Mouse (Mus musculus) embryonic facial prominence, embryonic 14.5 days (tissue): ENCODE measurements at regions not wholly inside any gene's neighbourhood (a gene's known extent, or its start where the extent isn't known, plus 50 kb on each side); places are given as distances from the start of the nearest gene placed in this dataset.

Source experiments
- ATAC-seq: fragments of 200-750 bp; cut with Nextera tagmentation; 2 replicates; pipeline ENCODE4 v1.8.0; 2017; ENCODE audit warnings: low read depth, moderate number of reproducible peaks, moderate TSS enrichment
- DNase-seq: peaks from one replicate; pipeline ENCODE4 v3.0.0-alpha.2; 2015; ENCODE audit warnings: low spot score
- H3K27ac ChIP-seq: fragments of 300-500 bp; sonication (generic); replicated peaks from 2 replicates; pipeline ENCODE4 v1.5.1; 2014; ENCODE audit warnings: low read depth, mild to moderate bottlenecking, low read length, moderate library complexity
- H3K27me3 ChIP-seq: fragments of 300-500 bp; sonication (generic); replicated peaks from 2 replicates; pipeline ENCODE4 v1.6.1; 2014; ENCODE audit warnings: low read length; ENCODE audit not compliant: control insufficient read depth, insufficient read depth
- H3K36me3 ChIP-seq: fragments of 300-500 bp; sonication (generic); 2 replicates; pipeline ENCODE4 v1.6.1; 2014; ENCODE audit warnings: low read length, mixed read lengths; ENCODE audit not compliant: control insufficient read depth, insufficient read depth
- H3K4me1 ChIP-seq: fragments of 300-500 bp; sonication (generic); 2 replicates; pipeline ENCODE4 v1.6.1; 2014; ENCODE audit warnings: antibody characterized with exemption, low read length; ENCODE audit not compliant: control insufficient read depth, insufficient read depth
- H3K4me2 ChIP-seq: fragments of 300-500 bp; sonication (generic); 2 replicates; pipeline ENCODE4 v1.6.1; 2014; ENCODE audit warnings: low read depth, mild to moderate bottlenecking, low read length, moderate library complexity, mixed read lengths
- H3K4me3 ChIP-seq: fragments of 300-500 bp; sonication (generic); 2 replicates; pipeline ENCODE4 v1.5.1; 2014; ENCODE audit warnings: low read depth, mild to moderate bottlenecking, low read length
- H3K9ac ChIP-seq: fragments of 300-500 bp; sonication (generic); 2 replicates; pipeline ENCODE4 v1.6.1; 2014; ENCODE audit warnings: low read depth, mild to moderate bottlenecking, low read length, moderate library complexity, mixed read lengths
- H3K9me3 ChIP-seq: fragments of 300-500 bp; sonication (generic); 2 replicates; pipeline ENCODE4 v1.6.1; 2016; ENCODE audit warnings: low read length; ENCODE audit not compliant: control insufficient read depth
- WGBS: fragments of 180-500 bp; shearing (Covaris S2); extraction: QIAGEN DNeasy Blood & Tissue Kit; methylation state at CpG from one replicate; pipeline ENCODE4 v1.1.7; 2014; 5-methylcytosine and 5-hydroxymethylcytosine counted together

DNA sequence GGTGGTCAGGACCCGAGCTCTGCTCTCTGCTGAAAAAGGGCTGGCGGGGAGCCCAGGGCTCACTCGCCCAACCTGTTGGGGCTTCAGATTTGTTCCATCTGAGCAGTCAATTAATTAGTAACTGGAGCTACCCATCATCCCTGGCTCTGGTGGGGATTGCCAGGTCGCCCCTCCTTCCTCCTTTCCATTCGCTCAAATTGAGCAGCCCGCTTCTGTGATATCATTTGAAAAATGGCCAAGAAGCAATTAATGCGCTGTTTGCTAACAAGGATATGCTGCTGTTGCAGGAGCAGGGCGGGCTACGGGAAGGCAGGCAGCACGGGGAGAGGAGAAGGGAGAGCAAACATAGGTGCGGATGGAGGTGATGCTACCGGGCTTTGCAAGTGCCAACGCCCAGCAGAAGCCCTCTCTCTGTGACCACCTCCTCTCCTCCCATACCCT is 76.3 kb upstream of the Pitx1 start:
- no peaks in the 10 kb centered on the region for H3K36me3 ChIP-seq
- ATAC-seq, result peak; percentile 77
- 60% methylated on average over 13 of the region's 13 CpGs for WGBS
- H3K4me1 ChIP-seq, result peaks cover 3% of the 10 kb centered on the region; the same call in 1 of the 2 replicates
- no peak overlapping the region for H3K4me2 ChIP-seq
- H3K4me3 ChIP-seq, result no peak overlapping the region
- no peak overlapping the region for H3K27ac ChIP-seq
- no peaks in the 10 kb centered on the region for H3K9me3 ChIP-seq
- H3K9ac ChIP-seq, result no peak overlapping the region
- peak; percentile 77 for DNase-seq
- H3K27me3 ChIP-seq, result no peaks in the 10 kb centered on the region

DNA sequence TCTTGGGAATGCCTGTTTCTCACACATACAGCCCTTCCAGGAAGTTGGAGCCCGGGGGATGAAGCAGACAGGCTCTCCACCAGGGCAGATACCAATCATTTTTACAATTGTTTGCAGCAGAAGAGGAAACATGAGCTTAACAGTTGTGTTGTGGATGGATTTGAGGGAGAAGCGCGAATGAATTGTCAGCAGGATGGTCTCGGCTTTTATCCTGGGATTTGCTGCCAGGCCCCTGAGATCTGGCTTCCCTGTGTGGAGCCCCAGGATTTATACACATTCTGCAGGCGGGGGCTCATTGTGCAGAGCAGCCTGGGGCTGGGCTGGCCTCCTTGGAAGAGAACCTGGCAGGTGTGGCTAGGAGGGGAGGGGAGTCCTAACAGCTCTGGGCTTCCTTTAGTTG is 73.9 kb upstream of the Pitx1 start:
- peaks cover 3% of the 10 kb centered on the region; the same call in 1 of the 2 replicates for H3K4me1 ChIP-seq
- DNase-seq (peak; percentile 80), ATAC-seq (peak; percentile 82)
- H3K36me3 ChIP-seq, result no peaks in the 10 kb centered on the region
- H3K9ac ChIP-seq, result no peak overlapping the region
- H3K4me2 ChIP-seq, result 0 out of 2 replicates have a peak overlapping the region, but pooled peaks have one; percentile 0
- no peaks in the 10 kb centered on the region for H3K9me3 ChIP-seq
- 0 out of 2 replicates have a peak overlapping the region, but pooled peaks have one; percentile 34 for H3K27ac ChIP-seq
- no peaks in the 10 kb centered on the region for H3K27me3 ChIP-seq
- H3K4me3 ChIP-seq, result no peak overlapping the region
- 7% methylated on average over 5 of the region's 5 CpGs for WGBS

DNA sequence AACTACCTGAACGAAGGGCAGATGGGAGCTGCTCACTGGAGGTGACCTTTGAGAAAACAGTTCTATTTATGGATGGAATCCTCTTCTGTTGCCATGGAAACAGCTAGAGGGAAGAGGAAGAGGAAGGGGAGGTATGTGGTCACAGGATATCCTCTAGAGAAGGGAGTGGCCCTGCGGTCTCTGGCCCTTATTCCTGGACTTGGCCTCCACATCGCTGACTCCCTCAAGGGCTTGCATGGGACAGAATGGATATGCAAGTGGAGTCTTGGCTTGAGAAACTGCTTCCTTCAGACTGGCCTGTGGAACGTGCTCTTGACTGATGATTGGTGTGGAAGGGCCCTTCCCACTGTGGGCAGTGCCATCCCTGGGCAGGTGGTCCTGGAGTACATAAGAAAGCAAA is 68.9 kb upstream of the Pitx1 start:
- Histone ChIP-seq H3K4me1 (0 out of 2 replicates have a peak, but pooled peaks cover 4% of the 10 kb centered on the region), H3K4me3 (no peak overlapping the region), H3K9ac (no peak overlapping the region), H3K4me2 (no peak overlapping the region), H3K9me3 (no peaks in the 10 kb centered on the region), H3K27me3 (no peaks in the 10 kb centered on the region), H3K27ac (no peak overlapping the region), H3K36me3 (no peaks in the 10 kb centered on the region)
- DNase-seq (no peak), ATAC-seq (no peak)
- WGBS, result 82% methylated on average over 4 of the region's 4 CpGs

DNA sequence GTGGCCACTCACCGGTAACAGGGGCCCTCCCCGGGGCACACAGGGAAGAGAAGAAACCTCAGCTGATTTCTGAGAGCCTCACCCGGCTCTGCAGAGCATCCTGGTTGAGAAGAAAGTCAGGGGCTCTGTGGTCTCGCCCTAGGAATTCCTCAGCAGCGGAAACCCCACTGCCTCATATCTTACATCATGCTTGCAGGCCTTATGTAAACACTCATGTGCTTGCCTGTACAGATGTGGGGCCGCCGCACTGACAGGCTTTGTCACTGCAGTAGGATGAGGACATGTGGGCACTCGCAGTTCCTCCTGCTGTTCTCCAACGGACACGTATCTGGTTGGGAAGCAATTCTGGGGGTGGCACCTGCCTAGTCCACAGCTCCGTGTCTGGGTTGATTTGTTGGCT is 66.3 kb upstream of the Pitx1 start:
- WGBS, result 54% methylated on average over 11 of the region's 11 CpGs
- H3K27ac ChIP-seq, result no peak overlapping the region
- DNase-seq (peak; percentile 68), ATAC-seq (no peak; the same call in 1 of the 2 replicates)
- peaks cover 13% of the 10 kb centered on the region; the same call in 1 of the 2 replicates for H3K4me1 ChIP-seq
- no peaks in the 10 kb centered on the region for H3K27me3 ChIP-seq
- H3K9me3 ChIP-seq, result no peaks in the 10 kb centered on the region
- H3K9ac ChIP-seq, result no peak overlapping the region
- H3K4me3 ChIP-seq, result no peak overlapping the region
- H3K36me3 ChIP-seq, result no peaks in the 10 kb centered on the region
- H3K4me2 ChIP-seq, result no peak overlapping the region

DNA sequence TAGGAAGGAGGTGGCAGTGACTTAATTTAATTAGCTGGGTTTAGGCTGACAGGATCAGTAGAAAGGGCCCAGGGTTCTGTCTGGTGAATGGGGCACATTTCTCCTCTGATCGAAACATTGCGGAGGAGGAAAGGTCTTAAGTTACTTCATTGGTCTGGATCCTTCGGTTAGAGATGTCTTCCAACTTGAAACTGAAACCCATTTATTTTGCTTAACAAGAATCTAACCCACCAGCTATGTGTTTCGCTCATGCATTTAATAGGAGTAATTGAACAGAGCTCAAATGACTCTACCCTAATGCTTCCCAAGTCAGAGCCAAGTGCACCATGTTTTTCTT is 64.2 kb upstream of the Pitx1 start:
- Histone ChIP-seq H3K4me2 (no peak overlapping the region), H3K9me3 (no peaks in the 10 kb centered on the region), H3K4me3 (no peak overlapping the region), H3K27ac (no peak overlapping the region), H3K36me3 (no peaks in the 10 kb centered on the region), H3K9ac (no peak overlapping the region), H3K4me1 (peaks cover 13% of the 10 kb centered on the region; the same call in 1 of the 2 replicates), H3K27me3 (no peaks in the 10 kb centered on the region)
- ATAC-seq, result no peak
- WGBS, result 61% methylated on average over 4 of the region's 4 CpGs
- peak; percentile 49 for DNase-seq

DNA sequence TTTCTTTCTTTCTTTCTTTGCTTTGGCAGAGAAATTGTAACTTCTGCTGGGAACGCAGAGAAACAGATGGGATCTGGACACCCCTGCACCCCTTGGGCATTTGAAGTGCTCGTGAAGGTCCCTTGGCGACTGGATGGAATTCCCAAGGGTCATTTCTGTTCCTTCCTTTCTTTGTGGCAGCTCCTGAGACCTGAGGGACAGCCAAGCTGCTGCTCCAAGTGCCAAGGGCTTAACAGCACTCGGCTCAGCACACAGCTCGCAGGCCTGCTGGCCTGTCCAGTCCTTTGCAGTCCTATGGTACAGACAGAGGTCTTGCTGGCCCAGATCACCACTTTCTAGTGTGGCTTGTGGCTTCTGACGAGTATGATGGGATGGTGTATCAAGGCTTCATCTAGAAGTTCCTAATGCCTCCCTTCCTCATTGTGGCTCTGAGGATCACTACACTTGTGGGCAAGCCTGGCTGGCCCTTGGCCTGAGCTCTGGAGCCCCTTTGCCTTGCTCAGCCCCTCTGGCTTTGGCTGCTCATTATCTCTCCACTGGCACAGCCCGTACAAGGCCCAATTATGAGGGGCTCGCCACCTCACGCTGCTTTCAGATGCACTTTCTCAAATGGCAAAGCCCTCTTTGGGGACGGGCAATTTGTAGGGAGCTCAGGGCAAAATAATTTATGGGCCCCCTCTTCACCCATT is 63.7 kb upstream of the Pitx1 start:
- Histone ChIP-seq H3K9me3 (no peaks in the 10 kb centered on the region), H3K4me3 (no peak overlapping the region), H3K4me1 (peaks cover 13% of the 10 kb centered on the region; the same call in 1 of the 2 replicates), H3K27me3 (no peaks in the 10 kb centered on the region), H3K4me2 (no peak overlapping the region), H3K9ac (no peak overlapping the region), H3K36me3 (no peaks in the 10 kb centered on the region), H3K27ac (no peak overlapping the region)
- ATAC-seq, result no peak
- DNase-seq, result no peak
- 68% methylated on average over 10 of the region's 10 CpGs for WGBS

DNA sequence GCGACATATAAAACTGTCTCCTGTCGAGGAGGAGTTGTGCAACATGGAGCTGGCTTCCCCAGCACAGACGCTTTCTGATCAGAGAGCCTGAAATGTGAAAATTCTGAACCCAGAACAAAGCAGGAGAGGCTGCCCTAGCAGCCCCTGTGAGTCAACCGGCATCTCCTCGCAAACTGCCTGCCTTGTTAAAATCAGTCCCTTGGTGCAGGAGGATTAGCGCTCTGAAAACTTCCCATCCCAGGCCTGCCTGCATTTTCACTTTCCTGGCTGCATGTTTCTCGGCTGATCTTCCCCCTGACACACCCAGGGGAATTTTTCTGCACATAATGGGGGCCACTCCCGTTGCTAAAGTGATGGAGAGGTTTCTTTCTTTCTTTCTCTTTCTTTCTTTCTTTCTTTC is 63.0 kb upstream of the Pitx1 start:
- Histone ChIP-seq H3K9ac (0 out of 2 replicates have a peak overlapping the region, but pooled peaks have one; percentile 34), H3K4me3 (no peak overlapping the region), H3K36me3 (no peaks in the 10 kb centered on the region), H3K27ac (no peak overlapping the region), H3K9me3 (no peaks in the 10 kb centered on the region), H3K4me2 (no peak overlapping the region; the same call in 1 of the 2 replicates), H3K27me3 (no peaks in the 10 kb centered on the region), H3K4me1 (peaks cover 13% of the 10 kb centered on the region; the same call in 1 of the 2 replicates)
- ATAC-seq, result no peak
- WGBS, result 21% methylated on average over 8 of the region's 8 CpGs
- peak; percentile 72 for DNase-seq

DNA sequence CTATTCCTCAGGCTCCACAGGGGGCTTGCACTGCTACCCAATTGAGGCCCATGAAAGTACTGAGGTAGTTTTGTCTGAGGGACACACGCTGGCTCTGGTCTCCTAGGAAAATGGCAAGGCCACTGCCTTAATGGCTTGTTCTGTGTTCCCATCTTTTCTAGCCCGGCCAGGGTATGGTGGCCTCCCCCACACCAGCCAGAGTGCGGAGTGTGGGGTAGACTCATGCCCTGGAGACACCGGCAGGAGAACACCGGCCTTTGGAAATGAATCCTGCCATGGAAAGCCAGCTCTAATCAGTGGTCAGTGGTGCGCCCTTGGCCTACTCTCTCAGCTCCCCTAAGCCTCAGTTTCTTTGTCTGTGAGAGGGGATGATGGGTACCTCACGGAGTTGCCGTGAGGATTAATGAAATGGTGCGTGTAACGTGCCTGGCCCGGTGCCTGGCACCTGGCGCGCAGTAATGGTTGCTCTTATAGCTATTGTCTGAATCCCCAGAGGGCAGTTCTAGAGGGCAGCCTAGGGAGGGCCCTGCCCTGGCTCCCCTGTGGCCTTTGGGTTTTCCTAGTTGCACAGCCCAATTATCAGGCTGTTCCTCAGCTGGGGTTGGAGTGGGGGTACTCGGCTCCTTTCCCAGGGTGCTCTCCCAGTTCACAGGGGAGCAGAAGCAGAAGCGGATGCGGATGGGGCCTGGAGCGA is 62.4 kb upstream of the Pitx1 start:
- no peaks in the 10 kb centered on the region for H3K27me3 ChIP-seq
- 0 out of 2 replicates have a peak overlapping the region, but pooled peaks have one; percentile 34 for H3K9ac ChIP-seq
- WGBS, result 64% methylated on average over 17 of the region's 17 CpGs

More for the DNA sequence above, 62.4 kb upstream of the Pitx1 start:
- no peak overlapping the region for H3K4me3 ChIP-seq
- no peak overlapping the region; the same call in 1 of the 2 replicates for H3K4me2 ChIP-seq
- no peak overlapping the region for H3K27ac ChIP-seq
- peaks cover 13% of the 10 kb centered on the region; the same call in 1 of the 2 replicates for H3K4me1 ChIP-seq
- DNase-seq, result peak; percentile 52
- no peaks in the 10 kb centered on the region for H3K36me3 ChIP-seq
- H3K9me3 ChIP-seq, result no peaks in the 10 kb centered on the region
- ATAC-seq, result peak; percentile 72; the same call in 1 of the 2 replicates
